Mouse (Mus musculus) thymus, adult 2 months (tissue): Measurements from ENCODE around the gene Mcm10. TPM values are rescaled to one million over a fixed set of nuclear protein-coding genes. Genes with fewer than 3 reads are reported as not detected.

ENCODE experiments used
- DNase-seq: peaks from one replicate; pipeline ENCODE4 v3.0.0; 2021
- H3K27ac ChIP-seq: fragments of 200-500 bp; 2 replicates; pipeline ENCODE4 v1.5.1; 2012; ENCODE audit warnings: low read length, control low read depth; ENCODE audit not compliant: control insufficient read depth, insufficient read depth
- H3K27me3 ChIP-seq: fragments of 200-500 bp; 2 replicates; pipeline ENCODE4 v1.6.1; 2012; ENCODE audit warnings: mild to moderate bottlenecking, low read length, moderate library complexity, mixed read lengths; ENCODE audit not compliant: control insufficient read depth, insufficient read depth
- H3K36me3 ChIP-seq: fragments of 200-500 bp; 2 replicates; pipeline ENCODE4 v1.6.1; 2012; ENCODE audit warnings: mild to moderate bottlenecking, low read length, moderate library complexity; ENCODE audit not compliant: control insufficient read depth, insufficient read depth
- H3K4me1 ChIP-seq: fragments of 200-500 bp; replicated peaks from 2 replicates; pipeline ENCODE4 v1.6.1; 2012; ENCODE audit warnings: low read length; ENCODE audit not compliant: control insufficient read depth, insufficient read depth
- H3K4me3 ChIP-seq: fragments of 200-500 bp; 2 replicates; pipeline ENCODE4 v1.5.1; 2012; ENCODE audit warnings: mild to moderate bottlenecking, low read length, control low read depth, moderate library complexity; ENCODE audit not compliant: control insufficient read depth, insufficient read depth
- CTCF ChIP-seq: fragments of 200-500 bp; IDR thresholded peaks from 2 replicates; pipeline ENCODE4 v1.5.1; 2012; ENCODE audit warnings: mild to moderate bottlenecking, control low read depth, low read length, moderate library complexity, borderline replicate concordance; ENCODE audit not compliant: control insufficient read depth, poor library complexity, insufficient read depth; ENCODE audit errors: extremely low read depth
- POLR2A ChIP-seq: fragments of 200-500 bp; IDR thresholded peaks from 2 replicates; pipeline ENCODE4 v1.6.1; 2012; ENCODE audit warnings: mild to moderate bottlenecking, low read length, control low read depth, moderate library complexity; ENCODE audit not compliant: control insufficient read depth, poor library complexity, insufficient read depth; ENCODE audit errors: extremely low read depth
- WGBS: fragments of 180-500 bp; shearing (Covaris S2); methylation state at CpG from one replicate; pipeline ENCODE4 v1.1.7; 2018; 5-methylcytosine and 5-hydroxymethylcytosine counted together
- polyA plus RNA-seq: library from polyadenylated mRNA; depleted of rRNA; stranded (reverse); fragments of >200 nt; gene quantifications from 2 replicates; pipeline ENCODE4 v1.2.3, GENCODE M21; 2012

Gene Mcm10
- polyA plus RNA-seq, 1 experiment, result 21.1 TPM

GRCm38 (mm10) chr2:5039350-5040170 lies 27.0 kb upstream of the Mcm10 start:
- Histone ChIP-seq H3K27ac (no peak overlapping the region), H3K4me3 (no peak overlapping the region), H3K27me3 (no peaks in the 10 kb centered on the region), H3K4me1 (no peaks in the 10 kb centered on the region), H3K36me3 (no peaks in the 10 kb centered on the region)
- 89% methylated on average over 13 of the region's 13 CpGs for WGBS
- no peak for TF ChIP-seq POLR2A
- no peak for TF ChIP-seq CTCF
- no peak for DNase-seq

GRCm38 (mm10) chr2:5038320-5038719 lies 25.7 kb upstream of the Mcm10 start:
- TF ChIP-seq POLR2A (no peak), CTCF (no peak)
- Histone ChIP-seq H3K27me3 (no peaks in the 10 kb centered on the region), H3K4me1 (no peaks in the 10 kb centered on the region), H3K27ac (no peak overlapping the region), H3K4me3 (no peak overlapping the region), H3K36me3 (no peaks in the 10 kb centered on the region)
- DNase-seq, result no peak
- 94% methylated on average over 5 of the region's 5 CpGs for WGBS

- no peaks in the 10 kb centered on the region for H3K4me1 ChIP-seq
- DNase-seq, result no peak
- H3K27me3 ChIP-seq, result no peaks in the 10 kb centered on the region
- H3K4me3 ChIP-seq, result no peak overlapping the region
- TF ChIP-seq CTCF, result no peak
- TF ChIP-seq POLR2A, result no peak
- H3K27ac ChIP-seq, result no peak overlapping the region
- 97% methylated on average over 3 of the region's 3 CpGs for WGBS
- H3K36me3 ChIP-seq, result no peaks in the 10 kb centered on the region
These were observed 24.8 kb upstream of the Mcm10 start for GRCm38 (mm10) chr2:5037390-5037789.

- Histone ChIP-seq H3K4me3 (no peak overlapping the region), H3K36me3 (no peaks in the 10 kb centered on the region)
- WGBS, result 84% methylated on average over 10 of the region's 10 CpGs
These were observed 24.0 kb upstream of the Mcm10 start for GRCm38 (mm10) chr2:5036411-5037076.

GRCm38 (mm10) chr2:5035241-5035640 lies 22.6 kb upstream of the Mcm10 start:
- no peak for DNase-seq
- Histone ChIP-seq H3K27me3 (no peaks in the 10 kb centered on the region), H3K36me3 (no peaks in the 10 kb centered on the region), H3K4me1 (no peaks in the 10 kb centered on the region), H3K27ac (no peak overlapping the region), H3K4me3 (no peak overlapping the region)
- WGBS, result 96% methylated on average over 9 of the region's 9 CpGs
- TF ChIP-seq CTCF (no peak), POLR2A (no peak)

More at GRCm38 (mm10) chr2:5036411-5037076, 24.0 kb upstream of the Mcm10 start:
- no peaks in the 10 kb centered on the region for H3K4me1 ChIP-seq
- H3K27me3 ChIP-seq, result no peaks in the 10 kb centered on the region
- TF ChIP-seq CTCF (no peak), POLR2A (no peak)
- no peak for DNase-seq
- H3K27ac ChIP-seq, result no peak overlapping the region

GRCm38 (mm10) chr2:5034801-5035200 lies 22.2 kb upstream of the Mcm10 start:
- H3K4me1 ChIP-seq, result no peaks in the 10 kb centered on the region
- no peak overlapping the region for H3K4me3 ChIP-seq
- no peak overlapping the region for H3K27ac ChIP-seq
- H3K36me3 ChIP-seq, result no peaks in the 10 kb centered on the region
- no peak for DNase-seq
- TF ChIP-seq CTCF (no peak), POLR2A (no peak)
- no peaks in the 10 kb centered on the region for H3K27me3 ChIP-seq
- WGBS, result 91% methylated on average over 8 of the region's 8 CpGs
